Mouse (Mus musculus) kidney, postnatal 0 days (tissue): ENCODE data around the gene Psmb2. TPM values are rescaled to one million over a fixed set of nuclear protein-coding genes. Genes with fewer than 3 reads are reported as not detected.

ENCODE experiments used
- ATAC-seq: fragments of 200-750 bp; cut with Nextera tagmentation; replicated peaks from 2 replicates; pipeline ENCODE4 v1.8.0; 2017; ENCODE audit warnings: low read depth, moderate number of reproducible peaks, moderate TSS enrichment, moderate library complexity; ENCODE audit not compliant: low FRiP score
- DNase-seq: peaks from one replicate; pipeline ENCODE4 v3.0.0-alpha.2; 2016; ENCODE audit warnings: low spot score
- H3K27ac ChIP-seq: fragments of 300-500 bp; sonication (generic); 2 replicates; pipeline ENCODE4 v1.5.1; 2014; ENCODE audit warnings: mild to moderate bottlenecking
- H3K27me3 ChIP-seq: fragments of 300-500 bp; sonication (generic); 2 replicates; pipeline ENCODE4 v1.6.1; 2014; ENCODE audit warnings: low read length, mixed read lengths; ENCODE audit not compliant: insufficient read depth
- H3K36me3 ChIP-seq: fragments of 300-500 bp; sonication (generic); 2 replicates; pipeline ENCODE4 v1.6.1; 2014; ENCODE audit warnings: low read length, mixed read lengths; ENCODE audit not compliant: insufficient read depth
- H3K4me1 ChIP-seq: fragments of 300-500 bp; sonication (generic); replicated peaks from 2 replicates; pipeline ENCODE4 v1.6.1; 2014; ENCODE audit warnings: antibody characterized with exemption, low read length, mixed read lengths; ENCODE audit not compliant: insufficient read depth
- H3K4me2 ChIP-seq: fragments of 300-500 bp; sonication (generic); 2 replicates; pipeline ENCODE4 v1.6.1; 2014; ENCODE audit warnings: mild to moderate bottlenecking, low read length, moderate library complexity, mixed read lengths
- H3K4me3 ChIP-seq: fragments of 300-500 bp; sonication (generic); replicated peaks from 2 replicates; pipeline ENCODE4 v1.5.1; 2014; ENCODE audit warnings: low read depth, low read length
- H3K9ac ChIP-seq: fragments of 300-500 bp; sonication (generic); 2 replicates; pipeline ENCODE4 v1.6.1; 2014; ENCODE audit warnings: low read depth, low read length
- H3K9me3 ChIP-seq: fragments of 300-500 bp; sonication (generic); replicated peaks from 2 replicates; pipeline ENCODE4 v1.6.1; 2016; ENCODE audit warnings: low read length, inconsistent platforms, mixed read lengths
- CTCF ChIP-seq: IDR thresholded peaks from 2 replicates; pipeline ENCODE4 v1.5.1; 2016; ENCODE audit warnings: antibody characterized with exemption, low read depth, mild to moderate bottlenecking, moderate library complexity
- WGBS: fragments of 180-500 bp; shearing (Covaris S2); extraction: QIAGEN DNeasy Blood & Tissue Kit; methylation state at CpG from one replicate; pipeline ENCODE4 v1.1.7; 2014; 5-methylcytosine and 5-hydroxymethylcytosine counted together
- polyA plus RNA-seq: library from polyadenylated mRNA; unstranded; fragments of >200 nt; fragmentation: Nextera tagmentation; extraction: Ambion mirVana; gene quantifications from 2 replicates; pipeline ENCODE4 v1.2.1, GENCODE M21; 2015

Psmb2 gene
- polyA plus RNA-seq: 450 and 458 TPM in 2 replicates

- Histone ChIP-seq H3K9ac (peak within 1 kb of the TSS; percentile 96), H3K27ac (peak within 1 kb of the TSS; percentile 81), H3K9me3 (no peaks in the 10 kb centered on the region), H3K27me3 (no peaks in the 10 kb centered on the region), H3K4me3 (peak within 1 kb of the TSS; percentile 100), H3K36me3 (no peaks in the 10 kb centered on the region), H3K4me1 (0 out of 2 replicates have a peak, but pooled peaks cover 4% of the 10 kb centered on the region), H3K4me2 (peak within 1 kb of the TSS; percentile 69)
- peak; percentile 97 for DNase-seq
- ATAC-seq: peak; percentile 99
- WGBS: 3% methylated on average over 48 of the region's 48 CpGs
- no peak for TF ChIP-seq CTCF
Measured at GRCm38 (mm10) chr4:126677054-126678003, at the start of gene Psmb2. Gene Psmb2, plus strand, starts transcription at chr4:126677630.

GRCm38 (mm10) chr4:126631922-126632321 is 45.5 kb upstream of the Psmb2 start:
- Histone ChIP-seq H3K4me2 (no peak overlapping the region), H3K9me3 (no peaks in the 10 kb centered on the region), H3K9ac (no peak overlapping the region), H3K27me3 (peaks cover 10% of the 10 kb centered on the region; the same call in 1 of the 2 replicates), H3K36me3 (no peaks in the 10 kb centered on the region), H3K4me1 (no peaks in the 10 kb centered on the region), H3K4me3 (no peak overlapping the region), H3K27ac (no peak overlapping the region)
- DNase-seq (peak; percentile 45), ATAC-seq (no peak)
- peak; percentile 48 for TF ChIP-seq CTCF
- WGBS: 39% methylated on average over 2 of the region's 2 CpGs

GRCm38 (mm10) chr4:126632668-126633067 is 44.8 kb upstream of the Psmb2 start:
- WGBS: 66% methylated on average over 3 of the region's 3 CpGs
- no peak for ATAC-seq

GRCm38 (mm10) chr4:126636330-126636729 is 41.1 kb upstream of the Psmb2 start:
- H3K9ac ChIP-seq: no peak overlapping the region
- H3K27me3 ChIP-seq: peaks cover 13% of the 10 kb centered on the region
- H3K4me3 ChIP-seq: no peak overlapping the region
- no peaks in the 10 kb centered on the region for H3K4me1 ChIP-seq
- ATAC-seq (no peak), DNase-seq (no peak)
- H3K36me3 ChIP-seq: no peaks in the 10 kb centered on the region
- WGBS: 28% methylated on average over 11 of the region's 11 CpGs
- H3K4me2 ChIP-seq: no peak overlapping the region
- no peaks in the 10 kb centered on the region for H3K9me3 ChIP-seq
- no peak overlapping the region for H3K27ac ChIP-seq
- TF ChIP-seq CTCF: no peak

More at GRCm38 (mm10) chr4:126632668-126633067, 44.8 kb upstream of the Psmb2 start:
- no peak overlapping the region for H3K4me2 ChIP-seq
- no peak for TF ChIP-seq CTCF
- H3K9me3 ChIP-seq: no peaks in the 10 kb centered on the region
- H3K27me3 ChIP-seq: peaks cover 10% of the 10 kb centered on the region; the same call in 1 of the 2 replicates
- H3K9ac ChIP-seq: no peak overlapping the region
- no peak for DNase-seq
- H3K36me3 ChIP-seq: no peaks in the 10 kb centered on the region
- no peak overlapping the region for H3K27ac ChIP-seq
- H3K4me1 ChIP-seq: no peaks in the 10 kb centered on the region
- no peak overlapping the region for H3K4me3 ChIP-seq

GRCm38 (mm10) chr4:126637446-126637845 is 40.0 kb upstream of the Psmb2 start:
- no peak overlapping the region for H3K4me2 ChIP-seq
- 56% methylated on average over 4 of the region's 4 CpGs for WGBS
- no peaks in the 10 kb centered on the region for H3K36me3 ChIP-seq
- H3K27me3 ChIP-seq: peaks cover 13% of the 10 kb centered on the region
- DNase-seq (no peak), ATAC-seq (no peak)
- no peak overlapping the region for H3K4me3 ChIP-seq
- H3K27ac ChIP-seq: no peak overlapping the region
- no peak overlapping the region for H3K9ac ChIP-seq
- no peak for TF ChIP-seq CTCF
- no peaks in the 10 kb centered on the region for H3K4me1 ChIP-seq
- no peaks in the 10 kb centered on the region for H3K9me3 ChIP-seq

GRCm38 (mm10) chr4:126639339-126639738 is 38.1 kb upstream of the Psmb2 start:
- no peaks in the 10 kb centered on the region for H3K36me3 ChIP-seq
- H3K4me1 ChIP-seq: no peaks in the 10 kb centered on the region
- no peak for TF ChIP-seq CTCF
- H3K27me3 ChIP-seq: peaks cover 13% of the 10 kb centered on the region
- DNase-seq (no peak), ATAC-seq (no peak)
- no peaks in the 10 kb centered on the region for H3K9me3 ChIP-seq
- no peak overlapping the region for H3K4me2 ChIP-seq
- no peak overlapping the region for H3K27ac ChIP-seq
- H3K9ac ChIP-seq: no peak overlapping the region
- WGBS: 56% methylated on average over 7 of the region's 7 CpGs
- H3K4me3 ChIP-seq: no peak overlapping the region
